ENCODE assay signal across 18 mouse cellular contexts in the genomic region with DNA sequence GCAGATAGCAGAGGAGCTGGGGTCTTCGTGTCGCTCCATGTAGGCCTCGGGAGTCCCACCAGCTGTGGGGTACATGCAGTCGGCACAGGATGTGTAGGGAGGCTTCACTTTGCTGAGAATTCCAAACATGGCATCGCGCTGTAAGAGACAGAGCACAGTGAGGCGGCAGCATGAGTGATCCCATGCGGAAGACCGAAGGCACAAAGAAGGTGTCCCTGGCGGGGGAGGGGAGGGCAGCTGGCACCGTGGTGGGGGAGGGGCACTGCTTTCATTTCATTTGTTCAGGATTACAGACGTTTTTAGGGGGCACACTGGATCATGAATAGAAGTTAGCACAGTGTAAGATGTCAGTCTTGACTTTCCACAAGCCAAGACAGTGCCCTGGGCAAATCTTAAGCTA. TPM values are rescaled to one million over a fixed set of nuclear protein-coding genes. Genes with fewer than 3 reads are reported as not detected.
DNase-seq lines count a peak whose midpoint lies in the region; ATAC-seq and TF ChIP-seq lines count a peak whose summit lies in the region.
"Had no signal": no experiment of that assay in that cellular context is flagged by ENCODE, and none has a peak within 500 bp of the region (broad histone marks: within the 10 kb centered on the region; RNA-seq: fewer than 3 reads in every experiment).

No protein-coding gene starts in this region.

- no peak for TF ChIP-seq CTCF in forebrain, postnatal 0 days (IDR thresholded peaks at IDR 0.05; ENCODE audit: low read depth)
- no peak for TF ChIP-seq CTCF in bone marrow macrophage, adult 2 months (IDR thresholded peaks at IDR 0.05; ENCODE audit: low read depth, low read length)

- H3K36me3 ChIP-seq in forebrain, embryonic 12.5 days (replicated peaks) = peaks cover 85% of the 10 kb centered on the region
- peaks cover 65% of the 10 kb centered on the region for H3K36me3 ChIP-seq in forebrain, postnatal 0 days (ENCODE audit: insufficient read depth)
- H3K36me3 ChIP-seq in midbrain, embryonic 14.5 days (ENCODE audit: control insufficient read depth, insufficient read depth, low read length) = peaks cover 63% of the 10 kb centered on the region
- peaks cover 32% of the 10 kb centered on the region for H3K36me3 ChIP-seq in midbrain, embryonic 11.5 days (ENCODE audit: control insufficient read depth, insufficient read depth, low read length)
- H3K36me3 ChIP-seq in macrophage (ENCODE audit: inconsistent target) = peaks cover 50% of the 10 kb centered on the region

- TF ChIP-seq POLR2A in bone marrow macrophage, adult 2 months (IDR thresholded peaks at IDR 0.05; ENCODE audit: borderline replicate concordance, low read depth, low read length) = no peak

- no peak for DNase-seq in forebrain, postnatal 0 days
- peak; percentile 25 for DNase-seq in midbrain, embryonic 14.5 days
- no peak for DNase-seq in midbrain, embryonic 11.5 days (ENCODE audit: low spot score, missing footprints)
- DNase-seq in heart, adult 11 months = no peak
- DNase-seq: adrenal gland, postnatal 25 days; cerebellum, adult 9-11 months; gastrocnemius, adult 2 months; layer of hippocampus, postnatal 36 days; right cerebral cortex, postnatal 25 days had no signal

- ATAC-seq in forebrain, embryonic 12.5 days (ENCODE audit: low FRiP score) = 0 out of 2 replicates have a peak, but pooled peaks have one; percentile 17
- ATAC-seq in forebrain, postnatal 0 days = no peak
- ATAC-seq in midbrain, embryonic 14.5 days (ENCODE audit: low FRiP score, low TSS enrichment) = no peak
- ATAC-seq in midbrain, embryonic 11.5 days (ENCODE audit: low FRiP score) = no peak
- ATAC-seq: activated CD4-positive, CD25-positive, alpha-beta regulatory T cell, adult 4 months; intestine, embryonic 16.5 days; Patski had no signal

- H3K4me3 ChIP-seq in forebrain, embryonic 12.5 days (replicated peaks) = no peak overlapping the region
- H3K4me3 ChIP-seq in forebrain, postnatal 0 days (ENCODE audit: low read depth, low read length) = no peak overlapping the region
- no peak overlapping the region for H3K4me3 ChIP-seq in midbrain, embryonic 14.5 days (replicated peaks; ENCODE audit: low read depth, low read length)
- no peak overlapping the region for H3K4me3 ChIP-seq in midbrain, embryonic 11.5 days (ENCODE audit: low read depth, low read length)
- H3K4me3 ChIP-seq in bone marrow macrophage, adult 2 months (ENCODE audit: insufficient read depth, low read length) = no peak overlapping the region
- no peak overlapping the region for H3K4me3 ChIP-seq in macrophage (ENCODE audit: inconsistent target)
- H3K4me3 ChIP-seq: embryonic facial prominence, embryonic 15.5 days; gastrocnemius, adult 2 months; heart, embryonic 13.5 days; kidney, embryonic 15.5 days had no signal

- H3K9ac ChIP-seq in forebrain, embryonic 12.5 days = no peak overlapping the region
- H3K9ac ChIP-seq in forebrain, postnatal 0 days = no peak overlapping the region
- H3K9ac ChIP-seq in midbrain, embryonic 14.5 days (replicated peaks; ENCODE audit: low read length) = no peak overlapping the region
- no peak overlapping the region for H3K9ac ChIP-seq in midbrain, embryonic 11.5 days (ENCODE audit: low read length)
- H3K9ac ChIP-seq: embryonic facial prominence, embryonic 15.5 days; heart, embryonic 13.5 days; kidney, embryonic 15.5 days had no signal

- no peak overlapping the region for H3K4me2 ChIP-seq in forebrain, embryonic 12.5 days
- no peak overlapping the region for H3K4me2 ChIP-seq in forebrain, postnatal 0 days (ENCODE audit: low read depth)
- H3K4me2 ChIP-seq in midbrain, embryonic 14.5 days (ENCODE audit: low read length) = no peak overlapping the region
- no peak overlapping the region for H3K4me2 ChIP-seq in midbrain, embryonic 11.5 days
- H3K4me2 ChIP-seq: embryonic facial prominence, embryonic 15.5 days; heart, embryonic 13.5 days; kidney, embryonic 15.5 days had no signal

- H3K27ac ChIP-seq in forebrain, embryonic 12.5 days = peak overlapping the region; percentile 62
- H3K27ac ChIP-seq in forebrain, postnatal 0 days (ENCODE audit: low read depth, low read length) = no peak overlapping the region
- 0 out of 2 replicates have a peak overlapping the region, but pooled peaks have one; percentile 13 for H3K27ac ChIP-seq in midbrain, embryonic 14.5 days (replicated peaks; ENCODE audit: low read depth, low read length)
- H3K27ac ChIP-seq in midbrain, embryonic 11.5 days (ENCODE audit: low read depth, low read length) = no peak overlapping the region
- 0 out of 2 replicates have a peak overlapping the region, but pooled peaks have one; percentile 1 for H3K27ac ChIP-seq in bone marrow macrophage, adult 2 months (ENCODE audit: insufficient read depth, low read depth, low read length)
- peak overlapping the region; percentile 100; the same call in 1 of the 2 replicates for H3K27ac ChIP-seq in macrophage
- H3K27ac ChIP-seq: embryonic facial prominence, embryonic 15.5 days; gastrocnemius, adult 2 months; heart, embryonic 13.5 days; kidney, embryonic 15.5 days had no signal

- H3K9me3 ChIP-seq in forebrain, embryonic 12.5 days = no peaks in the 10 kb centered on the region
- H3K9me3 ChIP-seq in forebrain, postnatal 0 days (ENCODE audit: low read length) = no peaks in the 10 kb centered on the region
- no peaks in the 10 kb centered on the region for H3K9me3 ChIP-seq in midbrain, embryonic 14.5 days (ENCODE audit: control insufficient read depth, low read length)
- no peaks in the 10 kb centered on the region for H3K9me3 ChIP-seq in midbrain, embryonic 11.5 days (ENCODE audit: control insufficient read depth, low read length)
- H3K9me3 ChIP-seq: embryonic facial prominence, embryonic 15.5 days; kidney, embryonic 15.5 days had no signal

- 68% methylated on average over 12 of the region's 12 CpGs for WGBS in forebrain, embryonic 12.5 days
- WGBS in forebrain, postnatal 0 days = 66% methylated on average over 12 of the region's 12 CpGs
- WGBS in midbrain, embryonic 14.5 days = 68% methylated on average over 12 of the region's 12 CpGs
- 81% methylated on average over 12 of the region's 12 CpGs for WGBS in midbrain, embryonic 11.5 days
- 90% methylated on average over 12 of the region's 12 CpGs for WGBS in macrophage (ENCODE audit: missing documents)

- peaks cover 13% of the 10 kb centered on the region for H3K4me1 ChIP-seq in forebrain, embryonic 12.5 days
- no peaks in the 10 kb centered on the region for H3K4me1 ChIP-seq in forebrain, postnatal 0 days (ENCODE audit: insufficient read depth)
- no peaks in the 10 kb centered on the region for H3K4me1 ChIP-seq in midbrain, embryonic 14.5 days (ENCODE audit: control insufficient read depth, insufficient read depth, low read length)
- peaks cover 2% of the 10 kb centered on the region; the same call in 1 of the 2 replicates for H3K4me1 ChIP-seq in midbrain, embryonic 11.5 days (ENCODE audit: control insufficient read depth, insufficient read depth, low read length)
- H3K4me1 ChIP-seq in bone marrow macrophage, adult 2 months (ENCODE audit: control insufficient read depth, insufficient read depth, low read length) = peaks cover 24% of the 10 kb centered on the region
- H3K4me1 ChIP-seq: embryonic facial prominence, embryonic 15.5 days; kidney, embryonic 15.5 days had no signal

- H3K27me3 ChIP-seq in forebrain, embryonic 12.5 days = no peaks in the 10 kb centered on the region
- no peaks in the 10 kb centered on the region for H3K27me3 ChIP-seq in forebrain, postnatal 0 days (ENCODE audit: insufficient read depth, low read length)
- H3K27me3 ChIP-seq in midbrain, embryonic 14.5 days (ENCODE audit: control insufficient read depth, insufficient read depth, low read length) = no peaks in the 10 kb centered on the region
- no peaks in the 10 kb centered on the region for H3K27me3 ChIP-seq in midbrain, embryonic 11.5 days (ENCODE audit: control insufficient read depth, insufficient read depth, low read length)
- H3K27me3 ChIP-seq: embryonic facial prominence, embryonic 15.5 days; heart, embryonic 13.5 days; kidney, embryonic 15.5 days; Patski had no signal

- H3K79me2 ChIP-seq in macrophage (ENCODE audit: inconsistent target) = peaks cover 57% of the 10 kb centered on the region

RNA-seq across cellular contexts. Expression of a gene that starts 34.8 kb away (rescaled TPM):
- polyA plus RNA-seq in forebrain, embryonic 12.5 days (2016; fragmentation: Nextera tagmentation; extraction: Ambion mirVana) = 256 and 277 TPM in 2 replicates
- 159 and 178 TPM in 2 replicates for total RNA-seq in forebrain, postnatal 0 days (2014; rRNA removed)
- 148 and 167 TPM in 2 replicates for polyA plus RNA-seq in forebrain, postnatal 0 days (2015; fragmentation: Nextera tagmentation; extraction: Ambion mirVana)
- 133 and 201 TPM in 2 replicates for polyA plus RNA-seq in midbrain, embryonic 14.5 days (2014; fragmentation: Nextera tagmentation; extraction: Ambion mirVana)
- 201 and 205 TPM in 2 replicates for polyA plus RNA-seq in midbrain, embryonic 11.5 days (2014; fragmentation: Nextera tagmentation; extraction: Ambion mirVana)
- 156 and 194 TPM in 2 replicates for polyA plus RNA-seq in bone marrow macrophage, adult 2 months (2012; ENCODE audit: insufficient read depth, insufficient read length, missing spikeins)
- total RNA-seq in macrophage (2018; cell fraction: chromatin; rRNA removed) = 100 to 1,000 TPM in 17 of 26 experiments, 10 to 100 TPM in 9; 22.3 to 244 (median 133) TPM
- 100 to 1,000 TPM; 158 to 295 (median 208) TPM for total RNA-seq in macrophage (2018; cell fraction: cytosol; rRNA removed)
- 100 to 1,000 TPM in 21 of 26 experiments, 10 to 100 TPM in 5; 51.2 to 265 (median 156) TPM for total RNA-seq in macrophage (2018; cell fraction: nucleus; rRNA removed)
- 171 to 329 TPM (median 266 TPM) in 3 replicates for polyA plus RNA-seq in macrophage (2018)

RNA-seq across cellular contexts. Expression of a gene that starts 50.4 kb away (rescaled TPM):
- 19.0 and 19.9 TPM in 2 replicates for polyA plus RNA-seq in forebrain, embryonic 12.5 days (2016; fragmentation: Nextera tagmentation; extraction: Ambion mirVana)
- total RNA-seq in forebrain, postnatal 0 days (2014; rRNA removed) = 7.9 and 11.5 TPM in 2 replicates
- polyA plus RNA-seq in forebrain, postnatal 0 days (2015; fragmentation: Nextera tagmentation; extraction: Ambion mirVana) = 8.2 and 10.4 TPM in 2 replicates
- polyA plus RNA-seq in midbrain, embryonic 14.5 days (2014; fragmentation: Nextera tagmentation; extraction: Ambion mirVana) = 15.5 and 22.4 TPM in 2 replicates
- 18.8 and 20.8 TPM in 2 replicates for polyA plus RNA-seq in midbrain, embryonic 11.5 days (2014; fragmentation: Nextera tagmentation; extraction: Ambion mirVana)
- 15.3 and 18.5 TPM in 2 replicates for polyA plus RNA-seq in bone marrow macrophage, adult 2 months (2012; ENCODE audit: insufficient read depth, insufficient read length, missing spikeins)
- total RNA-seq in macrophage (2018; cell fraction: chromatin; rRNA removed) = 10 to 100 TPM in 23 of 26 experiments, 1 to 10 TPM in 3; 4.7 to 60.9 (median 34.7) TPM
- 10 to 100 TPM; 11.7 to 25.9 (median 20.7) TPM for total RNA-seq in macrophage (2018; cell fraction: cytosol; rRNA removed)
- total RNA-seq in macrophage (2018; cell fraction: nucleus; rRNA removed) = 10 to 100 TPM; 10.1 to 47.8 (median 30.6) TPM
- polyA plus RNA-seq in macrophage (2018) = 8.9 to 10.3 TPM (median 10.0 TPM) in 3 replicates

Comparison
In these comparisons a context has a peak if more than half of its experiments do, and no peak if none do; other contexts are left out.
1. H3K27ac ChIP-seq: peak in forebrain, embryonic 12.5 days (single experiment), midbrain, embryonic 14.5 days (single experiment), bone marrow macrophage, adult 2 months (single experiment) and macrophage (single experiment); none in forebrain, postnatal 0 days (single experiment) and midbrain, embryonic 11.5 days (single experiment).